Mouse (Mus musculus): Measurements from ENCODE around the gene Prmt3. TPM values are rescaled to one million over a fixed set of nuclear protein-coding genes. Genes with fewer than 3 reads are reported as not detected.

Gene Prmt3
- polyA plus RNA-seq, 1 experiment from 2014 or later: 54.5 TPM

- ATAC-seq (ENCODE audit: low FRiP score, low read depth): 0 out of 2 replicates have a peak, but pooled peaks have one; percentile 34
- peaks cover 6% of the 10 kb centered on the region; the same call in 1 of the 2 replicates for H3K4me1 ChIP-seq
- H3K9me3 ChIP-seq: no peaks in the 10 kb centered on the region
- H3K27ac ChIP-seq: no peak overlapping the region
- no peak overlapping the region for H3K9ac ChIP-seq
- H3K4me3 ChIP-seq: no peak overlapping the region
- H3K36me3 ChIP-seq: no peaks in the 10 kb centered on the region
- no peak overlapping the region for H3K4me2 ChIP-seq (replicated peaks)
- H3K27me3 ChIP-seq (replicated peaks): no peaks in the 10 kb centered on the region
- 80% methylated on average over 5 of the region's 5 CpGs for WGBS
These were observed 91.5 kb downstream of the Prmt3 start for GRCm38 (mm10) chr7:49869656-49870055.

- no peak overlapping the region for H3K9ac ChIP-seq
These were observed 92.1 kb downstream of the Prmt3 start for GRCm38 (mm10) chr7:49870276-49870675.

GRCm38 (mm10) chr7:49877307-49877706 lies 99.2 kb downstream of the Prmt3 start:
- WGBS: 85% methylated on average over 5 of the region's 5 CpGs
- peaks cover 4% of the 10 kb centered on the region for H3K4me1 ChIP-seq
- ATAC-seq (ENCODE audit: low FRiP score, low read depth): no peak
- no peak overlapping the region for H3K4me3 ChIP-seq
- no peaks in the 10 kb centered on the region for H3K9me3 ChIP-seq
- no peak overlapping the region for H3K27ac ChIP-seq
- H3K9ac ChIP-seq: no peak overlapping the region
- no peak overlapping the region for H3K4me2 ChIP-seq (replicated peaks)
- no peaks in the 10 kb centered on the region for H3K27me3 ChIP-seq (replicated peaks)
- H3K36me3 ChIP-seq: no peaks in the 10 kb centered on the region

More at GRCm38 (mm10) chr7:49870276-49870675, 92.1 kb downstream of the Prmt3 start:
- Histone ChIP-seq H3K36me3 (no peaks in the 10 kb centered on the region), H3K4me2 (replicated peaks) (no peak overlapping the region), H3K27me3 (replicated peaks) (no peaks in the 10 kb centered on the region), H3K27ac (0 out of 2 replicates have a peak overlapping the region, but pooled peaks have one; percentile 28), H3K4me1 (peaks cover 6% of the 10 kb centered on the region; the same call in 1 of the 2 replicates), H3K9me3 (no peaks in the 10 kb centered on the region), H3K4me3 (no peak overlapping the region)
- WGBS: 70% methylated on average over 3 of the region's 3 CpGs
- no peak for ATAC-seq (ENCODE audit: low FRiP score, low read depth)

GRCm38 (mm10) chr7:49879051-49879450 lies 100.9 kb downstream of the Prmt3 start:
- 71% methylated on average over 13 of the region's 13 CpGs for WGBS

GRCm38 (mm10) chr7:49879998-49880707 lies 102.0 kb downstream of the Prmt3 start:
- Histone ChIP-seq H3K27me3 (replicated peaks) (no peaks in the 10 kb centered on the region), H3K9me3 (no peaks in the 10 kb centered on the region), H3K27ac (no peak overlapping the region), H3K4me2 (replicated peaks) (no peak overlapping the region), H3K4me3 (no peak overlapping the region), H3K36me3 (no peaks in the 10 kb centered on the region), H3K9ac (no peak overlapping the region), H3K4me1 (peaks cover 11% of the 10 kb centered on the region)
- ATAC-seq (ENCODE audit: low FRiP score, low read depth): peak; percentile 44; the same call in 1 of the 2 replicates
- 74% methylated on average over 8 of the region's 8 CpGs for WGBS

More at GRCm38 (mm10) chr7:49879051-49879450, 100.9 kb downstream of the Prmt3 start:
- no peak overlapping the region for H3K9ac ChIP-seq
- peak overlapping the region; percentile 15; the same call in 1 of the 2 replicates for H3K27ac ChIP-seq
- H3K36me3 ChIP-seq: no peaks in the 10 kb centered on the region
- no peak overlapping the region for H3K4me3 ChIP-seq
- no peaks in the 10 kb centered on the region for H3K27me3 ChIP-seq (replicated peaks)
- H3K4me2 ChIP-seq (replicated peaks): no peak overlapping the region
- ATAC-seq (ENCODE audit: low FRiP score, low read depth): peak; percentile 27; the same call in 1 of the 2 replicates
- no peaks in the 10 kb centered on the region for H3K9me3 ChIP-seq
- H3K4me1 ChIP-seq: peaks cover 11% of the 10 kb centered on the region

GRCm38 (mm10) chr7:49882288-49882687 lies 104.1 kb downstream of the Prmt3 start:
- WGBS: 43% methylated on average over 4 of the region's 4 CpGs
- Histone ChIP-seq H3K27ac (no peak overlapping the region; the same call in 1 of the 2 replicates), H3K9ac (no peak overlapping the region), H3K4me1 (peaks cover 11% of the 10 kb centered on the region), H3K4me2 (replicated peaks) (0 out of 2 replicates have a peak overlapping the region, but pooled peaks have one; percentile 24), H3K27me3 (replicated peaks) (no peaks in the 10 kb centered on the region), H3K4me3 (no peak overlapping the region), H3K36me3 (no peaks in the 10 kb centered on the region), H3K9me3 (no peaks in the 10 kb centered on the region)
- ATAC-seq (ENCODE audit: low FRiP score, low read depth): no peak

DNA sequence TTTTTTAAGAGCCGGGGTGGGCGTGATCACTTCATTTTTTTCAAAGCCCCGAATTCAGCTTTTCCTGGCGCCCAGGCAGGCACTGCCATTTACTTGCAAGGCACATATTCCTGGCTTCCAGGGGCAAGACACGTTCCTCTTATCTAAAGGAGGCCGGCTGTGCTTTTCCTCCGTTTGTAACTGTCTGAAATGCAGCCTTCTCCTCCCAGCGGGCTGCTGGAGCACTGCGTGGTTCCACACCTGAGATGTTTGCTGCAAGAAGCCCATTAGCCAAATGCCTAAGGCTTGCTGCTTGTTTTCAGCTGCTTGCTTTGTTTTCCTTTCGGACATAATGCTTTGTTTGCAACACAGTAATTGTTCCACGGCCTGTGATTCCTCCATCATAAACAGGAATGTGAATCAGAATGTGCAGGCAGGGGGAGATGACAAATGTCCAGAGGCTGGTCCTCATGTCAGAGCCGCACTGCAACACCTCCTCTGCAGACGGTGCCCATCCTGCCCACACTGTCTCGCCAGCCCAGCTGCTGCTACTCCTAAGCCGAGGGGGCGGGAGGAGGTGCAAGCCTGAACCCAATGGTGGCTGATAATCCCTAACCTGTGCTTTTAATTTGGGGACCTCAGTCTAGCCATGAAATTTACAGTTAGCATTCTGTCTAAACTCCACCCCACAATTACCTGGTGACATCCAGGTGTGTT lies 104.7 kb downstream of the Prmt3 start:
- Histone ChIP-seq H3K4me3 (no peak overlapping the region), H3K9ac (no peak overlapping the region), H3K36me3 (no peaks in the 10 kb centered on the region), H3K9me3 (no peaks in the 10 kb centered on the region), H3K27me3 (replicated peaks) (no peaks in the 10 kb centered on the region), H3K27ac (0 out of 2 replicates have a peak overlapping the region, but pooled peaks have one; percentile 15), H3K4me2 (replicated peaks) (peak overlapping the region; percentile 24; the same call in 1 of the 2 replicates), H3K4me1 (peaks cover 11% of the 10 kb centered on the region)
- 28% methylated on average over 16 of the region's 16 CpGs for WGBS
- ATAC-seq (ENCODE audit: low FRiP score, low read depth): no peak

GRCm38 (mm10) chr7:49887776-49888390 lies 109.7 kb downstream of the Prmt3 start:
- H3K36me3 ChIP-seq: no peaks in the 10 kb centered on the region
- WGBS: 79% methylated on average over 2 of the region's 2 CpGs
- ATAC-seq (ENCODE audit: low FRiP score, low read depth): no peak

DNA sequence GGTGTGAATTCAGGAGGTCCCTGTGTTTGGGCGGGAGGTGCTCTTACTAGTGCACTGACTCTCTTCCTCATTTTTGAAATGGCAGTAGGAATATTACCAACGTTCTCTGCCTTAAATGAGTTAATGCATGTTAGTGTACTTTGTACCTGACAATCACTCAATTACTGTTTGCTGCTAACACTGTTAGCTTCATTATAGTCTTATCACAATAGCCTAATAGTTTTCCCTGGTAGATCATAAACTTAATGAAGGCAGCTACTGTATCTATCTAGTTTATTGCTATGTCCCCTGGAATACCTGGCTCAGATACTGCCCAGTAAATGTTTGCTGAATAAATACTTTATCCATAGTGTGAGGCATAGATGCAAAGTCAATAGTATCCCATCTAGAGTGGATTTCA lies 116.6 kb downstream of the Prmt3 start:
- H3K27me3 ChIP-seq (replicated peaks): no peaks in the 10 kb centered on the region
- H3K27ac ChIP-seq: no peak overlapping the region
- 77% methylated on average over 2 of the region's 2 CpGs for WGBS
- ATAC-seq (ENCODE audit: low FRiP score, low read depth): no peak
- H3K9ac ChIP-seq: no peak overlapping the region
- H3K4me2 ChIP-seq (replicated peaks): no peak overlapping the region
- no peak overlapping the region for H3K4me3 ChIP-seq
- no peaks in the 10 kb centered on the region for H3K9me3 ChIP-seq
- H3K36me3 ChIP-seq: no peaks in the 10 kb centered on the region
- no peaks in the 10 kb centered on the region for H3K4me1 ChIP-seq

More at GRCm38 (mm10) chr7:49887776-49888390, 109.7 kb downstream of the Prmt3 start:
- Histone ChIP-seq H3K27ac (no peak overlapping the region), H3K4me3 (no peak overlapping the region), H3K4me2 (replicated peaks) (no peak overlapping the region), H3K4me1 (peaks cover 3% of the 10 kb centered on the region; the same call in 1 of the 2 replicates), H3K27me3 (replicated peaks) (no peaks in the 10 kb centered on the region), H3K9me3 (no peaks in the 10 kb centered on the region), H3K9ac (no peak overlapping the region)

- WGBS: 78% methylated on average over 6 of the region's 6 CpGs
These were observed 117.2 kb downstream of the Prmt3 start for GRCm38 (mm10) chr7:49895296-49895695.

DNA sequence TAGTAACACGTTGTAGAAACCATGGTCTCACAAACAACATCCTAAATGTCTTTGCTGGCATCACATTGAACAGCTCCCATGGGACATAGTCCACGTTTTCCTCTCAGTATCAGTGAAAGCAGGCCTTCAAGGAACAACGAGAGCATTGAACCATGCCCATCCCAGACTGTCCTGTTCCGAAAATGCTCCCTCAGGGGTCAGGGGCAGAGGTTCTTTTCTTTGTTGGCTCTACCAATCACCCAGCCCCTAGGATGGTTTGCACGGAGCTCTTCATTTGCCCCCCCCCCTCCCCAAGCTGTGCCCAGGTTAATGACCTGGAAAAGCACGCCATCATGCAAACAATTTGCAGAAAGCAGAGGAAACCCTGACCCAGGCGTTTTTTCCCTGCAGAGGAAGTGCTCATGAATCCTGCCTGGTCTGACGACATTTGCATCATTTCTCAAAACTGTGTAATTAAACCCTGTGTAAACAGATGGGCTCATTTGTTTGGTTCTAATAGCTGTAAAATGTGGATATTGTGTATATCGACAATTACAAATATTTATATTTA lies 123.9 kb downstream of the Prmt3 start:
- H3K9me3 ChIP-seq: no peaks in the 10 kb centered on the region
- ATAC-seq (ENCODE audit: low FRiP score, low read depth): peak; percentile 87
- H3K36me3 ChIP-seq: no peaks in the 10 kb centered on the region
- 0 out of 2 replicates have a peak overlapping the region, but pooled peaks have one; percentile 5 for H3K4me2 ChIP-seq (replicated peaks)
- no peaks in the 10 kb centered on the region for H3K4me1 ChIP-seq
- H3K27me3 ChIP-seq (replicated peaks): peaks cover 34% of the 10 kb centered on the region
- 21% methylated on average over 9 of the region's 9 CpGs for WGBS
- H3K4me3 ChIP-seq: no peak overlapping the region
- H3K27ac ChIP-seq: no peak overlapping the region
- H3K9ac ChIP-seq: no peak overlapping the region

More at GRCm38 (mm10) chr7:49895296-49895695, 117.2 kb downstream of the Prmt3 start:
- Histone ChIP-seq H3K9me3 (no peaks in the 10 kb centered on the region), H3K36me3 (no peaks in the 10 kb centered on the region), H3K27ac (no peak overlapping the region), H3K4me3 (no peak overlapping the region), H3K27me3 (replicated peaks) (peaks cover 3% of the 10 kb centered on the region; the same call in 1 of the 2 replicates), H3K9ac (no peak overlapping the region), H3K4me1 (no peaks in the 10 kb centered on the region), H3K4me2 (replicated peaks) (no peak overlapping the region)
- ATAC-seq (ENCODE audit: low FRiP score, low read depth): no peak

Measured in neural tube, embryonic 12.5 days (tissue).